Mouse (Mus musculus) olfactory bulb, adult 2 months (tissue): Measurements from ENCODE around the gene Pde8a.

Experiments used
- CTCF ChIP-seq: fragments of 200-500 bp; IDR thresholded peaks from 2 replicates; pipeline ENCODE4 v1.5.1; 2012; ENCODE audit warnings: low read depth, mild to moderate bottlenecking, low read length, moderate library complexity; ENCODE audit not compliant: insufficient read depth
- POLR2A ChIP-seq: fragments of 200-500 bp; IDR thresholded peaks from 2 replicates; pipeline ENCODE4 v1.6.1; 2012; ENCODE audit warnings: mild to moderate bottlenecking, low read depth, low read length, moderate library complexity; ENCODE audit not compliant: insufficient read depth

DNA sequence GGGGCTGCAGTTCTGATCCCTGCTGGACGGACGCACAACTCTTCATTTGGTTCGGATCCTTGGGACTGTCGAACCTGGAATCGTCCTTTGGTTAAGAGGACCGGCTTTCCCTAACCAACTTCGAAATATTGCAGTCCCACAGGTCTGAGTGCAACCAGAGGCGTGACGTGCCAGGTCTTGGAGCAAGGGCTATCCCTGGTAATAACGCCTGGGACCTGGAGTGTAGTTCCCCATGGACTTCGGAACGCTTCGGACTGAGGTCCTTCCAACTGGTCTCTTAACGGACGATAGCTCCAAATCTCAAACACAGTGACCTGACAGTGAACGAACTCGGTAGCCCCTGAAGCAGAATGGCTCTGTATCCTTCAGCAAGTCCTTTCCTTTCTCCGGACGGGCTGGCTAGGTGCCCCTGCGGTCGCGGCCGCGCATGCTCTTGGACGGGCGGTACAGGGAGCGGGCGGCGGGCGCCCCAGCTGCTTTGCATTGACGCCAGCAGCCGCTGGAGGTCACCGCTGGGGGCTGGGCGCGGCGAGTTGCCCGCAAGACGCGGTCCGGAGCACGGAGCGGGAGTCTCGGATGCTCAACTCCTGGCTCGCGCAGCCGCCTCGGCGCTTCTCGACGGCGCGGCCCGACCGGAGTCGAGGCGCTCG is 574 bp upstream of the Pde8a start:
- no peak for TF ChIP-seq CTCF
- no peak for TF ChIP-seq POLR2A
